Mouse (Mus musculus): ENCODE data around the gene Tctn1.

GRCm38 (mm10) chr5:122232004-122232403 lies 32.3 kb downstream of the Tctn1 start:
- TF ChIP-seq CTCF (IDR thresholded peaks at IDR 0.05; ENCODE audit: low read depth) (no peak), EP300 (IDR thresholded peaks at IDR 0.05; ENCODE audit: low read depth) (no peak)
